Mouse (Mus musculus) ES-Bruce4 (cell line): Measurements from ENCODE around the gene Bloc1s2.

Experiments used
- CTCF ChIP-seq: IDR thresholded peaks from one replicate; pipeline ENCODE4 v1.8.1; 2011; ENCODE audit warnings: low read depth, low read length
- EP300 ChIP-seq: IDR thresholded peaks from 2 replicates; pipeline ENCODE4 v1.6.1; 2011; ENCODE audit warnings: low read depth, low read length; ENCODE audit not compliant: insufficient read depth
- POLR2A ChIP-seq: IDR thresholded peaks from one replicate; pipeline ENCODE4 v1.8.1; 2011; ENCODE audit warnings: low read length; ENCODE audit not compliant: insufficient read depth

GRCm38 (mm10) chr19:44132917-44133316 is 13.3 kb downstream of the Bloc1s2 start:
- TF ChIP-seq CTCF, result no peak
- no peak for TF ChIP-seq EP300
- no peak for TF ChIP-seq POLR2A
